Mouse (Mus musculus) mouse embryonic stem cell (cell line): ENCODE measurements around the gene Pml.

Experiments
- in situ Hi-C, 2 experiments: fragments of 300-500 bp; cut with MboI; formaldehyde crosslinking; loops; 1 replicate in 1 of 2; 3 replicates in 1 of 2; pipeline ENCODE4 v1.14.3; 2019 to 2020; ENCODE audit warnings: low sequenced_read_pairs in 2 of 2, low pct_unique_long_range_greater_than_20kb in 1 of 2, mixed read lengths in 1 of 2; ENCODE audit not compliant: unreplicated experiment in 1 of 2

Pml gene

DNA sequence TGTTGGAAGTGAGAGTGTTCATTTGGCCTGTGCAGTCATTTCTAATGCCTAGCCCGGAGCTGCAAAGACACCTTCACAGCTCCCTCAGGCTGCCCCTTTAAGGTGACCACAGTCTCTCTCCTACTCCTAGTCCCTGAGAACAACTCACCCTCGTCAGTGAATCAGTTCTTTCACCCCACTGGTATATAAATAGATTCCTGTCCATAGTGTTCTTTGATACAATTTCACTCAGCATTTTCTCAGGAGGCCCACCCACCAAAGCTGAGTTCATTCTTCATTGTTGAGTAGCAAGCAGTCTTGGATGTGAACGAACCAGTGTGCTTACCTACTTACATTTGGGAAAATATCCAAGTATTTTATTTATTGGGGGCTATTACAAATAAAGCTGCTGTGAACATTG, 25.0 kb upstream of the Pml start:
- in situ Hi-C loops: loop anchor here in 1 of 2 experiments (25.0 kb wide), 1 partner anchor 762 kb away; the partner anchor contains the start of genes Cox5a and Rpp25

DNA sequence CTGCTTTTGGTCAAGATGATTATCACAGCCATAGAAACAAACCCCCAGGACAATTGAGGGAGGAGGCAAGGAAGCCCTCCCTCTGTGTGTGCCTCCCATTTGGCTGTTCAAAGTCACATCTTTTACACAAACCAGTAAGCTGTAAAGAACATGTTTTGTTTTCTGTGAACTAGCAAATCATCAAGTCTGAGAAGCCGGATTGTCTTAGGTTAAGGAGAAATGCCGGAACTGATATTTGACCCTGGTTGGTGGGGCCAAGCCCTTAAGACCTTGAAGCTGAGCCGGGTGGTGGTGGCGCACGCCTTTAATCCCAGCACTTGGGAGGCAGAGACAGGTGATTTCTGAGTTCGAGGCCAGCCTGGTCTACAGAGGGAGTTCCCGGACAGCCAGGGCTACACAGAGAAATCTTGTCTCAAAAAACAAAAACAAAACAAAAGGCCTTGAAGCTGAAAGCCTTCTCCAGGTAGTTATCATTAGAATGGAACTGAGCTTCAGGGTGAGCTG, 24.6 kb upstream of the Pml start:
- in situ Hi-C loops: loop anchor here in 1 of 2 experiments (25.0 kb wide), 1 partner anchor 762 kb away; the partner anchor contains the start of genes Cox5a and Rpp25

DNA sequence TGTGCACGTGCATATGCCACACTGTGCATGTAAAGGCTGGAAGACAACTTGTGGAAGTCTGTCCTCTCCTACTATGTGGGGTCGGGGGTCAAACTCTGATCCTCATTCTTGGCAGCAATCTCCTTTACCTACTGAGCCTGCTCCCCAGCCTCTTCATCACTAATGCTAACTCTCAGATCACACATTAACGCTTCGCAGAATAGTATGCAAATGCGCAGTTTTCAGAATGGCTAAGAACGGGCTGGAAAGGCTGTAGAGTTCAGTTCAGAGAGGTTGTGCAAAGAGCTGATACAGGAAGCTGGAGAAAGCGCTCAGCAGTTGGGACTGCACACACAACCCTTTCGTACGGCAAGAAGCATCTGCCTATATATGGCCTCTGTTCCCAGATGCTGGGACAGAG, 23.3 kb upstream of the Pml start:
- in situ Hi-C loops: loop anchor here in 1 of 2 experiments (25.0 kb wide), 1 partner anchor 761 kb away; the partner anchor contains the start of genes Cox5a and Rpp25

DNA sequence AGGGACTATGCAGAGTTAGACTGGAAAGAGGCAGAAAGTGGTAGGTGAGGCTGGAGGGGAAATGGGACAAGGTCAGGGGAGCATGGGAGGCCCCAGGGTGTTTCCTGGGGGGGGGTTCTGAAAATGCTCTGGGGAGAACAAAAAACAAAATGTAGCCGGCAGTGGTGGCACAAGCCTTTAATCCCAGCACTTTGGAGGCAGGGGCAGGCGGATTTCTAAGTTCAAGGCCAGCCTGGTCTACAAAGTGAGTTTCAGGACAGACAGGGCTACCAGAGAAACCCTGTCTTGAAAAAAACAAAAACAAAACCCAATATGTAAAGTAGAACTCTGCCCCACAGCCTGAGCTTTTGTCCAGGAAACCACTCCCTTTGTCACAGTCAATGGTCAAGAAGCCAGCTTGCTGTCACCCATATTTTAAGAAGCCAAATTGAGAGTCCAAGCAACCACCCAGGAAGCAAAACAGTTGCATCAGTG, 22.5 kb upstream of the Pml start:
- in situ Hi-C loops: loop anchor here in 1 of 2 experiments (25.0 kb wide), 1 partner anchor 760 kb away; the partner anchor contains the start of genes Cox5a and Rpp25

DNA sequence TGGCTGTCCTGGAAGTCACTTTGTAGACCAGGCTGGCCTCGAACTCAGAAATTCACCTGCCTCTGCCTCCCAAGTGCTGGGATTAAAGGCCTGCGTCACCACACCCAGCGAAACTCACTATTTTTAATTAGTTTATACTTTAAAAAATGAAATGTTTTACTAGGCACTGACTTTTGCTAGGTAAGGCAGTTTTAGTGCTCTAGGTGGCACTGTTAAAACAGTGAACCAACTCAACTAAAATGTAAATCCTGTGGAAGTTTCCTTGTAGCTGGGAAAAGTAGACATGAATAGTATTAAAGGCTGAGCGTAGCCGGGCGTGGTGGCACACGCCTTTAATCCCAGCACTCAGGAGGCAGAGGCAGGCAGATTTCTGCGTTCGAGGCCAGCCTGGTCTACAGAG, 22.0 kb upstream of the Pml start:
- in situ Hi-C loops: loop anchor here in 1 of 2 experiments (25.0 kb wide), 1 partner anchor 759 kb away; the partner anchor contains the start of genes Cox5a and Rpp25

DNA sequence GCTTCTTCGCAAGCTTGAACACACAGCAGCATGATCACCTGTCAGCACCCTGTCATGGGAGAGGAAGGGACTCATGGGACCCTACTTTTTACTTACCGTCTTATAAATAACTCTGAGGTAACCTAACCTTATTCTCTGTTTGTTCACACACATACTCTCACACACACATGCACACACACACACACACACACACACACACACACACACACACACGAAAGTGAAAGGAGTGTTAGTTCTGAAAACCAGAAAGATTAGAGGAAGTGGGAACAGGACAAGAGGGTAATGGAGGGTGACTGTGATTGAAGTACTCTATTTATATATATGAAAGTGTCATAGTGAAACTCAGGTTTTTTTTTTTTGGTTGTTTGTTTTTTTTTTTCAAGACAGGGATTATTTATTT, 21.5 kb upstream of the Pml start:
- in situ Hi-C loops: loop anchor here in 1 of 2 experiments (25.0 kb wide), 1 partner anchor 759 kb away; the partner anchor contains the start of genes Cox5a and Rpp25

DNA sequence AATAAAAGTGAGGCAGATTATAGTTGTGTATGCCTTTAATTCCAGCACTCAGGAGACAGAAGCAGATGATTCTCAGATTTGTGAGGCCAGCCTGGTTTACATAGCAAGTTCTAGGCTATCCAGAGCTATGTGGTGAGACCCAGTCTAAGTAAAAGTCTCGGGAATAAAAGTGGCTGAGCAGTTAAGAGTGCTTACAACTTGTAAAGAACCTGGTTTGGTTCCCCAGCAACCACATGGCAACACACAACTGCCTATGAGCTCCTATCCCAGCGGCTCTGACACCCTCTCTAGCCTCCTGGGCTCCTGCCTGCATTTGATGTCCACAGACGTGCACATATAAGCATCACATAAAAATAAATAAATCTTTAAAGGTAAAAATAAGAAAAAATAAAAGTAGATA, 20.5 kb upstream of the Pml start:
- in situ Hi-C loops: loop anchor here in 1 of 2 experiments (25.0 kb wide), 1 partner anchor 758 kb away; the partner anchor contains the start of genes Cox5a and Rpp25

DNA sequence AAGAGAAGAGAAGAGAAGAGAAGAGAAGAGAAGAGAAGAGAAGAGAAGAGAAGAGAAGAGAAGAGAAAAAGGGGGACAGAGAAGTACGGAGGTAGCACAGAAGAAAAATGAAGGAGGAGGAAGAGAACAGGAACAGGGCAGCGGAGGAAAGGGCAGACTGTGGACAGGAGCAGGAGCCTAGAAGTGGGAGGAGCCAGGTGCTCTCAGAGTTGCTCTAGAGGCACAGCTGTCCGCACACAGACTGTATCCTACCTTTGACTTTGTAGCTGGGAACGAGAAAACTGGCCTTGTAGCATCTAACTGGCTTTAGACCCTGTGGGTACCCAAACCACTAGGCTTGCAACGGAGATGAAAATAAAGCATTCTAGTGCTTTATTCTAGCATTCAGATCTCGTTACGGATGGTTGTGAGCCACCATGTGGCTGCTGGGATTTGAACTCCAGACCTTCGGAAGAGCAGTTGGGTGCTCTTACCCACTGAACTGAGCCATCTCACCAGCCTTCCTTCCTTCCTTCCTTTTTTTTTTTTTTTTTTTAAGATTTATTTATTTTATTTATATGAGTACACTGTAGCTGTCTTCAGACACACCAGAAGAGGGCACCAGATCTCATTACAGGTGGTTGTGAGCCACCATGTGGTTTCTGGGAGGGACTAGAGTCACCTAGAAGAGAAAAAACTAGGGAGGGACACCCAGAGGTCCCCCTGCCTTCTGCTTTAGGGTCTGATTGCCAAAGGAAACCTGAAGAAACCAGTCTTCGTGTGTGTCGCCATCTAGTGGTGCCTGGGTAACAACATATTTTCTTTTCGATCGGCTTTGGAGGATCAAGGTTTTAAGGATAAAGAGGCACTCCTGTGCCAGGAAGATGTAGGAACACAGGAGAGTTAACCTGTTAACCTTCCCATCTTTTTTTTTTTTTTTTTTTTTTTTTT, 19.1 kb upstream of the Pml start:
- in situ Hi-C loops: loop anchor here in 1 of 2 experiments (25.0 kb wide), 1 partner anchor 756 kb away; the partner anchor contains the start of genes Cox5a and Rpp25

DNA sequence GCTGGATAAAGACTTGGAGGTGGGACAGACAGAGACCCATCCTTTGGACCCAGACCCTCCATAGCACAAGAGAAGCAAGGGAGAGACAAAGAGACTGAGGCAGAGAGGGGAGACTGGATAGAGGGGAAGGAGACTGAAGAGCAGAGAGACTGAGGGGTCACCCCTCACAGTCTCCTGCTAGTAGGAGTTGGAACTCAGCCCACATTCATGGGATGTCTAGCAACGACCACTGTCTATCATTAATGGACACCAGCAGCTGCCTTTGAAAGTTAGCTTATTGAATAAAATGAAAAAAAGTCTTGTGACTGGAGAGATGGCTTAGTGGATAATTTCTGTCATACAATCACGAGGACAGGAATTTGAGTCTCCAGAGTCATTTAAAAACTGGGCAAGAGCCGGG, 17.5 kb upstream of the Pml start:
- in situ Hi-C loops: loop anchor here in 1 of 2 experiments (25.0 kb wide), 1 partner anchor 755 kb away; the partner anchor contains the start of genes Cox5a and Rpp25

DNA sequence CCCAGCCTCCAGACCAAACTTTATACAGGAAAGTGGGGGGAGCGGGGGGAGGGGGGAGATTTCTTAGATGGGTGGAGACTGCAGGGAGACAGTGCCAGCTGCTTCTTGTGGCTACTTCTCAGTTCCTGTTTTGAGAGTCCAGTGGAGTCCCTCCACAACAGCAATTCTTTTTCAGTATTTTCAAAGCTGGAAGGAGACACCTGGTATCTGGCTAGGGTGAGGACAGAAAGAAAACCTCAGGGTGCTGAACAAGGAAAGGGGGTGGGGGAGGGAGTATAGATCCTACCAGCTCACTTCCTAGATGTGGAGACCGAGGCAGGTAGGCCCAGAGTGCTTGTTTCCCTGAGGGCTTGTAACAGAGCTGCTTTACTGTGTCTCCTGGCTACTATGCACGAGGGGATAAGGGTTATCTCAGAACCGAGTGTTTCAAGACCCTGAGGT, 17.0 kb upstream of the Pml start:
- in situ Hi-C loops: loop anchor here in 1 of 2 experiments (25.0 kb wide), 1 partner anchor 754 kb away; the partner anchor contains the start of genes Cox5a and Rpp25

DNA sequence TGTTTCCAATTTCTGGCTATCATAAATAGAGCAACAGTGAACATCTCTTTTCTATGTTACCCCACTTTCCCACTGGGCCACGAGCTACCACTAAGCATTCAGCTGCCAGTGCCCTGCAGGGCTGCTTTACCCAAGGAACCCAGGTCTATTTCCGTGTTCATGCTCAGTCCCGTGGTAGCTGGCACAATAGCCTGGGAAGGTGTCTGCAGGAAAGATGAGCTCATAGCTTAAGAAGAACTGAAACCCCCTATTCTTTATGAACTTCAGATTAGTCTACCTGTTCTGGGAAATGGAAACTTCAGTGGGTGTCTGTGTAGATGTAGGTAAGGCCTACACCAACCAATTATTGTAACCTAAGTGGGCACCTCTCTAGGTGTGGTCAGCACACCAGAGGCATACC, 15.8 kb upstream of the Pml start:
- in situ Hi-C loops: loop anchor here in 1 of 2 experiments (25.0 kb wide), 1 partner anchor 753 kb away; the partner anchor contains the start of genes Cox5a and Rpp25

DNA sequence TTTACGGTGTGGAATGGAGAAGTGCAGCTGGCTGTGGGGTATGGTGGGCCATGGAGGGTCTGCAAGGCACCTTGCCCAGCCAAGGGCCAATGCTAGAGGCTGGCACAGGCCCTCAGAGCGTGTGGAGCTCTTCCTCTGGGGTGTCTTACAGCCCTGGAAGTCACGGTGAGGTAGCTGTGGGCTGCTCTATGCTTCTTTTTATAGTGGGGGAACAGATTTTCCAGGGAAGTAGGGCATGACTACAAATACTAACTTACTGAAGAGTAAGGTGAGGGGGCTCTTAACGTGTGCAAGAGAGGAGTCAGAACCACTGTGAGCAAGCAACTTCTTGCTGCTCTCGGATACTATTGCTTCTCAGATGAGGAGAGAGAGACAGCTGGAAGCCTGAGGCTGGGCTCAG, 12.9 kb upstream of the Pml start:
- in situ Hi-C loops: loop anchor here in 1 of 2 experiments (25.0 kb wide), 1 partner anchor 750 kb away; the partner anchor contains the start of genes Cox5a and Rpp25

DNA sequence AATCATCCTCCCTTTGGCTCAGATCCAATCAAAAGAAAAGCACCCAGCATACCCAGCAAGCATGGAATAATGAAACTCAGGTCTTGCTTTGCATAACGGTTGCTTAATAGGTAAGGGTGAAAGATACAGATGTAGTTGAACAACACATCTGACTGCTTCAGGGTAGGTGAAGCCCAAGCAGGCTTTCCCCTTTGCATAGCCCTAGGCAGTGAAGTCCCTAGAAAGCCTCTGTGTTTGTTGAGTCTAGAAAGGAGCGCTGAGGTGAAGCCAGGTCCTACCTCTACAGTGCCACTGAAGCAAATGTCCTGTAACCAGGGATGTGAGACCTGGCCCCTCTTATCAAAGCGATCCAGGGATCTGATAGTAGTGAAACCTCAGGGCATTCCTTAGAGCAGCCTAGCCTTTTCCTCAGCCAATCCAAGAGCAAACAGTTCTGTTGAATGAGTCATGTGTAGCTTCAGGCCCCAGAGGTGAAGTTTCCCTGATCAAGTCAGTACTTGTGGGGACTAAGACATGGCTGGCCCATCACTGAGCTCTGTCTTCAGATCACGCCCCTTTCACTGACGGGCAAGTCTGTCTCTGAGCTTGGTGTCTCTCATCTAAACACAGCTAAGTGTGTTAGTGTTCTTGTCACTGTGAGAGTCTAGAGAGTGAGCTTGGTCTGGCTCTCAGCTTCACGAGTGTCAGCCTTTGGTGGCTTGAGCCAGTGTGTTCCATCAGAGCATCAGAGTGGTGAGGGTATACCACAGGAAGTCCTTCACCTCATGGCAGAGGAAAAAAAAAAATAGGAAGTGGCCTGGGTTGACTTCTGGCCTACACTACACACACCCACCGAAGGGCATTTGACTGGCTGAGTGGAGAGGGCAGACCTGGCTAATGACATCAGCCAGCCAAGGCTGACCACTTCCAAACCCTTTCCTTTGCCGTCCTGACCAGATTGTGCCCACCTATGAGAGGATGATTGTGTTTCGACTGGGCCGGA, 6.4 kb upstream of the Pml start:
- in situ Hi-C loops: loop anchor here in 1 of 2 experiments (25.0 kb wide), 1 partner anchor 744 kb away; the partner anchor contains the start of genes Cox5a and Rpp25

DNA sequence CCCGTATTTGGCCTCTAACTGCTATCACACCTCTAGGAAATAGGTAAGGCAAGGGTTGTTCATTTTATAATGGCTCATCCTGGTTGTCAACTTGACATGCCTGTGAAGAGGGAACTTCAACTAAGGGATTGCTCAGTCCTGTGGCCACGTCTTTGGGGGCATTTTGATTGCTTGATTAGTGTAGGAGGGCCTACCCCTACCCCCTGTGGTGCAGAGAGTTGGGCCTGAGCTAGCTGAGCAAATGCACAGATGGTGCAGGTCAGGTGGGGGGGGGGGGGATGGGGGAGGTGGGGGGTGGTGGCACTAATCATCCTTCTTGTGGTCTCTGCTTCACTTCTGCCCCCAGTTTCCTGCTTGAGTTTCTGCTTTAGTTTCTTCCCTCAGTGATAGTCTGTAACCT, 5.5 kb upstream of the Pml start:
- in situ Hi-C loops: loop anchor here in 1 of 2 experiments (25.0 kb wide), 1 partner anchor 743 kb away; the partner anchor contains the start of genes Cox5a and Rpp25

DNA sequence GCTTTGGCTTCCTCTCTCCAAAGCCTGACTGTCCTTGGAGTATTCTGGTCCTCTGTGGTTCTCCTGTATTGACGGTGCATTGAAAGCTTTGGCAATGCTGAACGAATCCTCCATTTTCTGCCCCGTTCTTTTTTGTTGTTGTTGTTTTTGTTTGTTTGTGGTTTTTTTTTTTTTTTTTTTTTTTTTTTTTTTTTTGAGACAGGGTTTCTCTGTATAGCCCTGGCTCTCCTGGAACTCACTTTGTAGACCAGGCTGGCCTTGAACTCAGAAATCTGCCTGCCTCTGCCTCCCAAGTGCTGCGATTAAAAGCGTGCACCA, 4.2 kb upstream of the Pml start:
- in situ Hi-C loops: loop anchor here in 1 of 2 experiments (25.0 kb wide), 1 partner anchor 741 kb away; the partner anchor contains the start of genes Cox5a and Rpp25

DNA sequence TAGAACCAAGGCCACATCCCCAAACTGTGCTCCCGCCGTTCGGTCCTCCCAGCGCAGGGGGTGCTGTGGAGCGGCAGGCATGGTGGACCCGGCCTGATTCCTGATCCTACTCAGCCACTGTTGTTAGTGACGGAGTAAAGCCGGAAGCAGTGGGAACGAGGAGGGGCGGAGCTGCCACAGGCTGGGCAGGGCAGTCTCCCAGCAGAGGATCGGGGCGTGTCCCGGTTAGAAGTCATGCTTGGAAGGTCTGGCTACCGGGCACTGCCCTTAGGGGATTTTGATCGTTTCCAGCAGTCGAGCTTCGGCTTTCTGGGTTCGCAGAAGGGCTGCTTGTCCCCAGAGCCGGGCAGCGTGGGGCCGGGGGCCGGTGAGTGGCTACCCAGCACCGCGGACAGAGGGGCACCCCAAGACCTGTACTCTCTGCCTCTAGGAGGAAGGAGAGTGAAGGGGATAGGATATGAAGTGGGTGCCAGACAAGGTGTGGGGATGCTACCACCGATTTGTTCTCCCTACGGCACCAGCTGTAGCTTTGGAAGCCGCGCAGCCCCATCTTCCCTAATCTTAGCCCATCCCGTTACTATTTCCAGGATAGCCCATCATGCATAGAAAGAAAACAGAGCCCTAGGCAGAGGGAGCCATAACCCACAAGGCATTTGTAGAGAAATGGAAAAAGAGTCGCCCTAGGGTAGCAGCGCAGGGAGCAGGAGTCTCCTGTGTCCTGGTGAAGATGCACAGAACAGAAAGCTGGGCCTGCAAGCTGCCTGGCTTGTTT, 3.6 kb upstream of the Pml start, which contains the start of gene Stoml1:
TSS of gene Stoml1 (plus strand) at position 132 of the 772 bp plus-strand sequence.
- in situ Hi-C loops: loop anchor here in 1 of 2 experiments (25.0 kb wide), 1 partner anchor 741 kb away; the partner anchor contains the start of genes Cox5a and Rpp25
